Mouse (Mus musculus) spleen, adult 18-20 months (tissue): ENCODE measurements at regions not wholly inside any gene's neighbourhood (a gene's known extent, or its start where the extent isn't known, plus 50 kb on each side); places are given as distances from the start of the nearest gene placed in this dataset.
A peak's percentile ranks its signal among the peaks of the same experiment; 100 is the strongest.

Experiments used
- DNase-seq, 2 experiments: peaks; one replicate each; pipeline ENCODE4 v3.0.0; 2022; ENCODE audit warnings: mixed read lengths in 2 of 2

GRCm38 (mm10) chr1:47093289-47093947, 200.8 kb upstream of the Slc39a10 start:
- no peak for DNase-seq

GRCm38 (mm10) chr1:47076423-47076822, 183.8 kb upstream of the Slc39a10 start:
- no peak for DNase-seq

GRCm38 (mm10) chr1:47058149-47058548, 165.5 kb upstream of the Slc39a10 start:
- DNase-seq: no peak

DNA sequence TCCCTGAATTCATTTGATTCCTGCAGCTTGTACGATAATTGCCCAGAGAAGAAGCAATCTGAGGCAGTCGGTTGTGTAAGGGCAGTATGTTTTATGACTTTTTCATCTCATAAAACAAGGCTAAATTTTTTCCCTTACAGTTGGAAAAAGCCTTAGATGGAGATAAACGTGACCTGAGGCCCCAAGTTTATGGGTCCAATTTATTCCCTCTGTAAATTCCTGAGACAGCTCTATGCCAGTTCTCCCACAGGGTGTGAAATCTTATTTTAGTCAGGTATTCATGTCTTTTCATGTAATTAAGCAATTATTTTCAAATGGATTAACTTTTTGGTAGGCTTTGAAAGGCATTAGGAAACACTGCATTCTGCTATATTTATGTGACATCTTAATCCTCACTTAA, 164.7 kb upstream of the Slc39a10 start:
- DNase-seq: no peak

- no peak for DNase-seq
Observed at GRCm38 (mm10) chr1:47051109-47051508, 158.5 kb upstream of the Slc39a10 start.

DNA sequence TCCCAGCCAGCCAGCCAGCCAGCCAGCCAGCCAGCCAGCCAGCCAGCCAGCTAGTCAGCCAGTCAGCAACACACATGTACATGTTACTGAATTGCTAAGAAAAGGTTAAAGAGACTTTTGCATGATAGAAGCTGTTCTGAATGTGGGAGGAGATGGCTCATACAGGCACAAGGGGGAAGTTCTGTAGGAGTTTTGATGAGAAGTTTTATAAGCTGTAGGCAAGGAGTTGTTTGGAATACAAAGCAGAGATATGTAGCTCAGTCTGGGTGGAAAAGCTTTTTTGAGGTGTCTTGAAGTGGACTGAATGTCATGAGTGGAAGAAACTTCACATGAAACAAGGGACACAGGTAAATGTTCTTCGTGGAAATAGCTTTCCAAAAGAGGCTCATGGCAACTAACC, 157.8 kb upstream of the Slc39a10 start:
- DNase-seq: no peak

GRCm38 (mm10) chr1:47037576-47037975, 144.9 kb upstream of the Slc39a10 start:
- DNase-seq: no peak

- no peak for DNase-seq
Observed at GRCm38 (mm10) chr1:47019356-47019755, 126.7 kb upstream of the Slc39a10 start.

- DNase-seq: no peak
Observed at GRCm38 (mm10) chr1:47014526-47014925, 121.9 kb upstream of the Slc39a10 start.

DNA sequence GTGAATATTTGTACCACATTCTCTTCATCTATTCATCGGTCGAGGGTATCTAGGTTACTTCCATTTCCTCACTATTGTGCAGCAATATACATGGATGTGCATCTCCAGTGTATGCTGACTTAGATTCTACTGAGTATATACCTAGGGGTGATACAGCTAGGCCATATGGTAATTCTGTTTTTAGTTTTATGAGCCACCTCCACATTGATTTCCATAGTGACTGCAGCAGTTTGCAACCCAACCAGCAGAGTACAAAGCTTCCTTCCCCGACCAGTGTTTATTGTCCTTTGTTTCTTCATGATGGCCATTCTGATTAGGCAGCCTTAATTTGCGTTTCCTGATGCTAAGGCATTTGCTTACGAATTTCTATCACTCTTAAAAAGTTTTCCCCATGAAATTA, 111.1 kb upstream of the Slc39a10 start:
- DNase-seq: no peak

GRCm38 (mm10) chr1:46999337-46999736, 106.7 kb upstream of the Slc39a10 start:
- DNase-seq: no peak

- DNase-seq: no peak
Observed at GRCm38 (mm10) chr1:46985978-46986377, 93.3 kb upstream of the Slc39a10 start.

DNA sequence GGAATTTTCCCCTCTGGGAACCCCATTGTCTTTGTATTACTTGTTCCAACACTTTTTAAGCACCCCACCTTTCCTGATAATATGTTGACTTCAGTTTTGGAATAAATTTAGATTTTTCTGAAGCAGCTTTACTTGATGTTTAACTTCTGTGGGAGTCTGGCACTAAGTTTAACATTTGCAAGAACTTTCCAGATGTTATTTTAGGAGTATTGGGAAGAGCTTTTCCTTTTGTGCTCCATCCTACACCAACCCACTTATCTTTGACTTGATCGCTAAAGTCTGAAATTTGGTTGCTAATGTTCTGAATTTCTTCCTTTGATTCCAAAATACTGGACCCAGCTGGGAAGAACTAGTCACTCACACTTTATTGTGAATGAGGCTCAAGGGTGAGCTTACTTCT, 90.4 kb upstream of the Slc39a10 start:
- no peak for DNase-seq

DNA sequence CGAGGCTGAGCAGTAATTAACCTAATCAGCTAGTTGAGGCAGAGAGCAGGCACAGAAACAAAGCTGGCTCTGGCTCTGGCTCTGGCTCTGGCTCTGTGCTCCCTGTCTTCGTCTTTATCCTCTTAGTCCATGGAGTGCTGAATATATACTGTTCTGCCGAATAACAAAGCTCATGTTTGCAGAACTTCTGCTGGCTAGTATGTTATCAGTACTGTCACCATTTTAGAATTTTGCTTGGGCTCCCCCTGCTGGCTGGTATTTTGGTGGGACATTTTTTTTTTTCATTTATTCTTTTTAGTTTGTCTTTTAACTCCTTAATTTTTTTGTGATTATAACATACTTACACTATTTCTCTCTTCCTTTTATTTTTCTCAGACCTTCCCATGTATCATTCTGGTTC, 77.8 kb upstream of the Slc39a10 start:
- DNase-seq: peak; percentile 5 to 67

- DNase-seq: no peak
Observed at GRCm38 (mm10) chr1:46968361-46968760, 75.7 kb upstream of the Slc39a10 start.

DNA sequence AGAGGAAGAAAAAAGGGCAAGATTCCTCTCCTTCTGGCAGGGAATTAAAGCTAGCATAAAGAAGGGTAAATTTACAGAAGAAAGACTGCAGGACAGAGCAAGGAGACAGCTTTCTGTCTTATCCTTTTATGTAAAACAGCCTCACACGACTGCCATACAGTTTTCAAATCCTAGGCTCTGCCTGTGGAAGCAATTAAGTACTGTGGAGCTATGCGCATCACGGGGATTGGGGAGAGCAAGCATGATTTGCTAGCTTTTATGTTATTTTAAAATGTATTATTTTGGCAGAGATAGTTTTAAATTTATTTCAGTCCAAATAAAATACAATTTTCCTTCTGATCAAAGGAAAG, 74.2 kb upstream of the Slc39a10 start:
- DNase-seq: no peak

- no peak for DNase-seq
Observed at GRCm38 (mm10) chr1:46965996-46966916, 73.6 kb upstream of the Slc39a10 start.

- no peak for DNase-seq
Observed at GRCm38 (mm10) chr1:46963973-46964727, 71.5 kb upstream of the Slc39a10 start.
